Mouse (Mus musculus) heart, embryonic 13.5 days (tissue): ENCODE measurements around the gene Nup93. TPM values are rescaled to one million over a fixed set of nuclear protein-coding genes. Genes with fewer than 3 reads are reported as not detected.

Experiments used
- ATAC-seq: fragments of 200-750 bp; cut with Nextera tagmentation; 2 replicates; pipeline ENCODE4 v1.8.0; 2017; ENCODE audit warnings: moderate TSS enrichment; ENCODE audit not compliant: insufficient number of reproducible peaks, low FRiP score, low TSS enrichment; ENCODE audit errors: extremely low read depth
- H3K27ac ChIP-seq: fragments of 300-500 bp; sonication (generic); replicated peaks from 2 replicates; pipeline ENCODE4 v1.5.1; 2015; ENCODE audit warnings: moderate library complexity, mild to moderate bottlenecking, inconsistent platforms
- H3K27me3 ChIP-seq: fragments of 300-500 bp; sonication (generic); replicated peaks from 2 replicates; pipeline ENCODE4 v1.6.1; 2015; ENCODE audit warnings: mild to moderate bottlenecking, inconsistent platforms
- H3K36me3 ChIP-seq: fragments of 300-500 bp; sonication (generic); 2 replicates; pipeline ENCODE4 v1.6.1; 2015; ENCODE audit warnings: mild to moderate bottlenecking, inconsistent platforms
- H3K4me1 ChIP-seq: fragments of 300-500 bp; sonication (generic); 2 replicates; pipeline ENCODE4 v1.6.1; 2015; ENCODE audit warnings: inconsistent platforms
- H3K4me2 ChIP-seq: fragments of 300-500 bp; sonication (generic); 2 replicates; pipeline ENCODE4 v1.6.1; 2015; ENCODE audit warnings: inconsistent platforms, mild to moderate bottlenecking, moderate library complexity
- H3K4me3 ChIP-seq: fragments of 300-500 bp; sonication (generic); 2 replicates; pipeline ENCODE4 v1.5.1; 2015; ENCODE audit warnings: moderate library complexity, mild to moderate bottlenecking, inconsistent platforms
- H3K9ac ChIP-seq: fragments of 300-500 bp; sonication (generic); 2 replicates; pipeline ENCODE4 v1.6.1; 2015; ENCODE audit warnings: inconsistent platforms, mild to moderate bottlenecking, moderate library complexity
- H3K9me3 ChIP-seq: fragments of 300-500 bp; sonication (generic); 2 replicates; pipeline ENCODE4 v1.6.1; 2016; ENCODE audit warnings: inconsistent platforms
- WGBS: fragments of 180-500 bp; shearing (Covaris S2); methylation state at CpG from one replicate; pipeline ENCODE4 v1.1.7; 2015; ENCODE audit warnings: mixed read lengths; 5-methylcytosine and 5-hydroxymethylcytosine counted together
- polyA plus RNA-seq: library from polyadenylated mRNA; unstranded; fragments of >200 nt; fragmentation: Nextera tagmentation; extraction: Ambion mirVana; gene quantifications from 2 replicates; pipeline ENCODE4 v1.2.1, GENCODE M21; 2015

The Nup93 gene
- polyA plus RNA-seq, 1 experiment from 2014 or later, result 58.0 TPM

GRCm38 (mm10) chr8:94209639-94210038 is 4.7 kb upstream of the Nup93 start:
- Histone ChIP-seq H3K4me2 (no peak overlapping the region), H3K27me3 (no peaks in the 10 kb centered on the region), H3K4me1 (peaks cover 20% of the 10 kb centered on the region), H3K36me3 (no peaks in the 10 kb centered on the region), H3K9ac (no peak overlapping the region), H3K27ac (no peak overlapping the region), H3K9me3 (no peaks in the 10 kb centered on the region), H3K4me3 (no peak overlapping the region)
- WGBS, result 61% methylated on average over 6 of the region's 6 CpGs
- ATAC-seq, result no peak

DNA sequence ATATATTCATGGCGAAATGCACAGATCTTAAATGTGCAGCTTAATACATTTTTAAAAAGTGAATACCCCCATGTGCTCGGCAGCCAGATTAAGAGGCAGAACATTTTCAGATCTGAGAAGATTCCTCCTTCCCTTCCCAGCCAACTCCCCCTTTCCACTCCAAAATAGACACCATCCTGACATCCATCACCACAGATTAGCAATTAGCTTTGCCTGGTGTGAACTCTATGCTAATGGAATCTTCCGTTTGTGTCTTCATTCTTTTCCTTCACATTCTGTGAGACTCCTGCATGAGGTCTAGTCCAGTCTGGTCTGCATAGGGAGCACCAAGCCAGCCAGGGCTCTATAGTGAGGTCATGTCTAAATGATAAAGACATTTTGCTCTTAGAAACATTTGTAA is 4.1 kb upstream of the Nup93 start:
- 60% methylated on average over 3 of the region's 3 CpGs for WGBS
- no peaks in the 10 kb centered on the region for H3K9me3 ChIP-seq

DNA sequence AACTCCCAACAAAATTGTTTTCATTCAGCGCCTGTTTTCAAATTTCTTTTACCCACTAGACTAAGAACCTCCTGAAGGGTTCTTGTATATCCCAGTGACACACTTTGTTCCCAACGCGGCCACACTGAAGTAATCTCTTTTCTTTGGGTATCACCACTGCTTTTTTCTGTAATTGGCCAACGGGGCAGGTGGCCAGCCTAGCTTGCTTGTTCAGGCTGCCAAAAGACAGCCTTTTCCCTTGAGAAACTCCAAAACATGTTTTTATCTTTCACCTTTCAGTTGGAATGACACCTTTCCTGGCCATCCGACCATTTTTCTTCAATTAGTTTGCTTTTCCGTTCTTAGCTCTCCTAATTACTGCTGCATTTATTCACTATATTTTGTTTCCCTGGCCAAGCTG is 545 bp upstream of the Nup93 start:
- Histone ChIP-seq H3K9me3 (no peaks in the 10 kb centered on the region), H3K9ac (peak overlapping the region; percentile 67), H3K4me1 (peaks cover 28% of the 10 kb centered on the region), H3K36me3 (no peaks in the 10 kb centered on the region), H3K27me3 (no peaks in the 10 kb centered on the region), H3K4me3 (peak overlapping the region; percentile 95), H3K27ac (peak overlapping the region; percentile 70), H3K4me2 (peak overlapping the region; percentile 93)
- no peak for ATAC-seq
- WGBS, result 61% methylated on average over 6 of the region's 6 CpGs

More for the DNA sequence above, 4.1 kb upstream of the Nup93 start:
- Histone ChIP-seq H3K27me3 (no peaks in the 10 kb centered on the region), H3K4me1 (peaks cover 19% of the 10 kb centered on the region), H3K9ac (no peak overlapping the region), H3K27ac (no peak overlapping the region), H3K4me2 (no peak overlapping the region), H3K36me3 (no peaks in the 10 kb centered on the region), H3K4me3 (no peak overlapping the region)
- ATAC-seq, result no peak

GRCm38 (mm10) chr8:94227381-94227939 is 13.1 kb downstream of the Nup93 start:
- Histone ChIP-seq H3K36me3 (peaks cover 34% of the 10 kb centered on the region), H3K27me3 (no peaks in the 10 kb centered on the region), H3K27ac (no peak overlapping the region), H3K4me1 (no peaks in the 10 kb centered on the region; the same call in 1 of the 2 replicates), H3K9ac (no peak overlapping the region), H3K4me2 (no peak overlapping the region), H3K4me3 (no peak overlapping the region), H3K9me3 (no peaks in the 10 kb centered on the region)
- no peak for ATAC-seq
- 79% methylated on average over 7 of the region's 7 CpGs for WGBS

GRCm38 (mm10) chr8:94240240-94240751 is 25.9 kb downstream of the Nup93 start:
- WGBS, result 30% methylated on average over 4 of the region's 4 CpGs
- H3K4me3 ChIP-seq, result no peak overlapping the region
- no peaks in the 10 kb centered on the region for H3K27me3 ChIP-seq
- H3K9ac ChIP-seq, result no peak overlapping the region
- H3K4me2 ChIP-seq, result no peak overlapping the region
- H3K9me3 ChIP-seq, result no peaks in the 10 kb centered on the region
- no peak for ATAC-seq
- 0 out of 2 replicates have a peak overlapping the region, but pooled peaks have one; percentile 4 for H3K27ac ChIP-seq
- H3K4me1 ChIP-seq, result peaks cover 16% of the 10 kb centered on the region
- peaks cover 21% of the 10 kb centered on the region for H3K36me3 ChIP-seq

DNA sequence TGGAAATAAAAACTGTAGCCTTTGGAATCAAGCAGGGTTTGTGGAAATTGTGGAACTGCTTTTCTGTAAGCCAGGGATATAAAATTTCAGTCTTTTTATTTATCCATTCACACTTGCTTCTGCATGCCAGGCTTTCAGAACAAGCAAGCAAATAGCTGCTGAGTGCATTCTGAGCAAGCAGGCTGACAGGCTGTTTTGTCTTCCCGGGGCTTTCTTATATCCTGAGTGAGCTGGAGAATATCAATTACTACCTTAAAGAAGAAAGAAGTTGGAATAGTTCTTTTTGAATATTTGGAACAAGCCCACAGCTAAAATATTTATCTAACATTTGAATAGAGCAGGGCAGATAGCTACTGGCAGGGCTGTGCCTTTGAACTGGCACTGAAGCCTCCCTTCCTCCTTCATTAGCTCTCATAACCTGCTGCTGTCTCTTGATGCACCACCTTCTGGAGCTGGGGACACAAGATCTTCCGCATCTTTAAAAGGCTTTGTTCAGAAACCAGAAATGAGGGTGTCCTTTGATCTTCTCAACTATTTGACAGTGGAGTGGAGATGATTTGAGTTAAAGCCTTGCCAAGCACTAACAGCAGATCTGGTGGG is 35.6 kb downstream of the Nup93 start:
- no peak for ATAC-seq
- no peak overlapping the region for H3K4me3 ChIP-seq
- no peaks in the 10 kb centered on the region for H3K27me3 ChIP-seq
- peaks cover 7% of the 10 kb centered on the region for H3K36me3 ChIP-seq
- no peak overlapping the region for H3K4me2 ChIP-seq
- H3K4me1 ChIP-seq, result peaks cover 11% of the 10 kb centered on the region; the same call in 1 of the 2 replicates
- no peaks in the 10 kb centered on the region for H3K9me3 ChIP-seq
- no peak overlapping the region for H3K27ac ChIP-seq
- no peak overlapping the region for H3K9ac ChIP-seq
- 70% methylated on average over 2 of the region's 2 CpGs for WGBS

- Histone ChIP-seq H3K9ac (no peak overlapping the region), H3K4me1 (no peaks in the 10 kb centered on the region), H3K4me2 (no peak overlapping the region), H3K27me3 (no peaks in the 10 kb centered on the region), H3K36me3 (no peaks in the 10 kb centered on the region), H3K9me3 (no peaks in the 10 kb centered on the region), H3K4me3 (no peak overlapping the region), H3K27ac (no peak overlapping the region)
- 83% methylated on average over 6 of the region's 6 CpGs for WGBS
- ATAC-seq, result no peak
Observed at GRCm38 (mm10) chr8:94258881-94259280, 44.5 kb downstream of the Nup93 start.

DNA sequence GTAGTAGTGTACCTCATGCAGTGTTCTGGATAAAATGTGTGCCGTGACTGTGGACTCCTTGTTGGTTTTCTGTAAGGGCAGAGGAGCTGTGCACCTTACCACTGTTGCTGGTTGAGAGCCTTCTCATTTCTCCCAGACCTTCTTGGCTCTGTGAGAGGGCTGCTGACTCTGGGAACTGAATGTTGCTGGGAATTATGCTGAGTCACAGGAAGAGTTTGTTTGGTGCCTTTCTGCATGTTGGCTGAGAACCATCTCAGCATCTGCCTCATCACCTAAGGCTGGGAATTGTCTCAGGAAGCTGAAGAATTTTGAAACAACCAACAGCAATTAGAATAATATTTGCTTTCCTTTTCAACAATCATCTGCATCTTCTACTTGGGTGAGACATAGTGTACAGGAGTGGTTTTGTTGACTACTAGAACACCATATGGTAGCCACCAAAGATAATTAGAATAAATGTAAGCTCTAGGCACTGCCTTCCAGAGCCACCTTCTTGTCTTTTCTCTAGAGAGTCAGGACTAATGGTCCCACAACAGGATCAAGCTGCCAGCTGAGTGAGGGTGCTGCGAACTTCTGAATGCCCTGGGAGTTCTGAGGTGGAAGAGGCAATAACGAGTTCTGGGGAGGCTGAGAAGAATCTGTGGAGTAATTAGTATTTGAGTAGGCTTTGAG is 48.4 kb downstream of the Nup93 start:
- H3K9me3 ChIP-seq, result no peaks in the 10 kb centered on the region
- H3K4me1 ChIP-seq, result peaks cover 25% of the 10 kb centered on the region
- no peak for ATAC-seq
- H3K27ac ChIP-seq, result no peak overlapping the region
- no peaks in the 10 kb centered on the region for H3K27me3 ChIP-seq
- WGBS, result 63% methylated on average over 3 of the region's 3 CpGs
- no peak overlapping the region for H3K4me2 ChIP-seq
- H3K9ac ChIP-seq, result no peak overlapping the region
- no peaks in the 10 kb centered on the region for H3K36me3 ChIP-seq
- H3K4me3 ChIP-seq, result no peak overlapping the region

DNA sequence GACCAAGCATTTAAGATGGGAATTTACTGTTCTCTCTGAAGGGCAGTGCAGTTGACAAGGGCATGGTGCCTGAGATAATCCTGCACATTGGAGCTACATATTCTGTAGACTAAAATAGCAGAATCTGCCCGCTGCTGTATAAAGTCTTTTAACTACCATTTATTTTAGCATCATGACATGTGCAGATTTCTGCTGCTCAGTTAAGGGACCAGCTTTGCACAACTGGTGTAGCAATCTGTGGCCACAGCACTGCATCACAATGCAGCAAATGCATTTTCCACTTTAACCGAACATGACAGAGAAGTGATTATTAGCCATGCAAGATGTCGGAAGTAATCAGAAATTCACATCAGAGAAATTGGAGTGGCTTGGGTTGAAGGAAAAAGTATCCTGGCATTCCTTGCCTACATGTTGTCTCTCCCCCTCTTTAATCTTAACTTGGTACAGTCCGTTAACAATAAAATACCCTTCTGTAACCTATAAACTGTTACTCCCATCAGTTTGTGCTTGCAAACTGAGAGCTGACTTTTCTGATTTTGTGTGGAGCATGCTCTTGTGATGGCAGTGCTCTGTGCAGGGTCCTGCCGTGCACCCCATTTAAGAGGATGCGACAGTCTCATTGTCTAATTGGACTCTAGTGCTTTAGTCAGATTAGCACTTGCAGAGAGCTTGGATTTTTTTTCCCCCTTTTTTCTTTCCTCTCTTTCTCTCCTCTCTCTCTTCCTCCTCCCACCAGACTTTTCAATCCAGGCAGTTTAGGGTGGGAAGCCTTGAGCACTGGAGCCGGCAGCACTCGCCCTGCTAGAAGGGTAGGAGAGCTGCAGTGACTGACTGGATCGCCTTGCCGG is 52.2 kb downstream of the Nup93 start:
- no peak for ATAC-seq
- Histone ChIP-seq H3K27ac (peak overlapping the region; percentile 80), H3K9ac (peak overlapping the region; percentile 72), H3K4me3 (peak overlapping the region; percentile 40), H3K36me3 (no peaks in the 10 kb centered on the region), H3K4me1 (peaks cover 57% of the 10 kb centered on the region), H3K4me2 (peak overlapping the region; percentile 65), H3K27me3 (no peaks in the 10 kb centered on the region), H3K9me3 (no peaks in the 10 kb centered on the region)
- WGBS, result 35% methylated on average over 10 of the region's 10 CpGs

DNA sequence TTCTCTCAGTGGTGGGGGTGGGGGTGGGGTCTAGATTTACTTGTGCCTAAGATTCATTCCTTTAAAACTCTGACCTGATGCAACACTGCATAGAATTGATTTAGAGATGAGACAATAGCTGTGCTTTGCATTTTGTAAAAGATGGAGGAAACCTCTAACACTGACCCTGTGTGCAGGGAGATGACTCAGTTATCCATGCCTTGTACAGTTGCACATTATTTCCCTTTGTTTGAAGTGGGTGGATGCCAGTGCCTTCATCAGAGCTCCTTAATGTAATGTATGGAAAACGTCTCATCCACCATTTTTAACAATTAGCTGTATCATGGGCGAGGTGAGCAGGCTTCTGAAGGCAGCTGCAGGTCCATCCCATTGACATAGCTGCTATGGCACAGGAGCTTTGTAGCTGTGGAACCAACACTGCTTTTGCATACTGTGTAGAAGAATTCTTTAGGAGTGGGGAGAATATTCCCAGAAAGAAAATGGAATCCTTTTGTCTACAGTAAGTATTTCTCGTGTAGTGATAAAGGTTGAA is 54.1 kb downstream of the Nup93 start:
- WGBS, result 66% methylated on average over 3 of the region's 3 CpGs
- Histone ChIP-seq H3K36me3 (no peaks in the 10 kb centered on the region), H3K27ac (no peak overlapping the region), H3K4me1 (peaks cover 69% of the 10 kb centered on the region), H3K9me3 (no peaks in the 10 kb centered on the region), H3K4me3 (no peak overlapping the region), H3K27me3 (no peaks in the 10 kb centered on the region), H3K4me2 (peak overlapping the region; percentile 24; the same call in 1 of the 2 replicates), H3K9ac (no peak overlapping the region)
- no peak for ATAC-seq

GRCm38 (mm10) chr8:94270309-94270708 is 55.9 kb downstream of the Nup93 start:
- peak overlapping the region; percentile 62 for H3K4me2 ChIP-seq
- 62% methylated on average over 7 of the region's 7 CpGs for whole genome bisulfite sequencing
- H3K9ac ChIP-seq, result peak overlapping the region; percentile 57
- no peaks in the 10 kb centered on the region for H3K9me3 ChIP-seq
- peaks cover 60% of the 10 kb centered on the region for H3K4me1 ChIP-seq
- no peaks in the 10 kb centered on the region for H3K36me3 ChIP-seq
- H3K4me3 ChIP-seq, result no peak overlapping the region
- H3K27ac ChIP-seq, result peak overlapping the region; percentile 62
- H3K27me3 ChIP-seq, result no peaks in the 10 kb centered on the region
- no peak for ATAC-seq
